Mouse (Mus musculus): ENCODE data around the gene Rom1. TPM values are rescaled to one million over a fixed set of nuclear protein-coding genes. Genes with fewer than 3 reads are reported as not detected.

Rom1 gene
- polyA plus RNA-seq, 1 experiment from 2014 or later, result 2.7 TPM

- Histone ChIP-seq H3K27me3 (replicated peaks) (no peaks in the 10 kb centered on the region), H3K27ac (peak within 1 kb of the TSS; percentile 92), H3K4me3 (replicated peaks) (peak within 1 kb of the TSS; percentile 71), H3K9me3 (no peaks in the 10 kb centered on the region), H3K4me1 (replicated peaks) (peaks cover 26% of the 10 kb centered on the region), H3K36me3 (peaks cover 9% of the 10 kb centered on the region; the same call in 1 of the 2 replicates), H3K4me2 (replicated peaks) (peak within 1 kb of the TSS; percentile 66), H3K9ac (peak within 1 kb of the TSS; percentile 91)
- WGBS, result 2% methylated on average over 54 of the region's 54 CpGs
- ATAC-seq, result peak; percentile 61
Observed at GRCm38 (mm10) chr19:8892829-8893766, 36.1 kb downstream of the Rom1 start, which contains the start of gene Ints5. TSS of gene Ints5 (plus strand) at chr19:8893005.

DNA sequence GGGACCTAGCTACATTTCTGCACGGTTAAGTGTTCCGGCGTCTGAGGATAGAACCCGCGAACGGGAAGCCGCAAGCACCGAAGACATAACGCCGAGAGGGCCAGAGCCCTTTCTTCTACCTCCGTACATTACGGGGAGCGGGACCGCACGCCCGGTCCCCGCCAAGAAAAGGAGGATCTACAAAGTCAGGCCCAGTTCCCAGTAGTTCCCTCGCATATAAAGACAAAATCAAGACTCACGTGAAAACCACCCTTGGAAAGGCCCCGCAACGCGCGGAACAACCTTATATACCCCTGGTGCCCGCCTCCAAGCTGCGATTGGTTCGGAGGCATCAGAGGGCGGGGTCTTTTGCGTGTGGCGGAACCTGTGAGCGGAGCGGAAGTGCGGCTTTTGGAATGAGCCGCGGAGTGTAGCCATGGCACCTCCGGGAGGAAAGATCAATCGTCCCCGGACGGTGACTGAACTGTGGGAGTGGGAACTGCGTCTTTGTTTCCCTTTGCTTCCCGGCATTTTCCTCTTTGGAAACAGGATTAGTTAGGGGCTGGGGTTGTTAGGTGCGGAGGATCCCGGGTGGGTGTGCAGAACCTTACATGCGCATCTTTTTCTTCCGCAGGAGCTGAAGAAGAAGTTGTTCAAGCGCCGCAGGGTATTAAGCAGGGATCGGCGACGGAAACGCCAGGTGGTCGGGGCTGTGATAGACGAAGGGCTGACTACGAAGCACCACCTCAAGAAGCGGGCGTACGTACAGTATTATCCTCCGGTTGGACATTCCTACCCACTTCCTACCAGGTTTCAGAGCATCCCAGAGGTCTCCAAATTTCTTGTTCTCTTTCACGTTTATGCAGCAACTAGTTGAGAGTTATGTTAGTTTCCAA, 40.4 kb downstream of the Rom1 start, which contains the start of the genes 1810009A15Rik and Gm49416:
Gene 1810009A15Rik (plus strand): TSS at position 343 of the 875 bp plus-strand sequence.
Gene Gm49416 (plus strand): TSS at position 416 of the 875 bp plus-strand sequence.
- WGBS, result under 1% methylated on average over 58 of the region's 58 CpGs
- H3K9me3 ChIP-seq, result no peaks in the 10 kb centered on the region
- ATAC-seq, result peak; percentile 95
- peak within 1 kb of the TSS; percentile 78 for H3K9ac ChIP-seq
- H3K27ac ChIP-seq, result peak within 1 kb of the TSS; percentile 84
- no peaks in the 10 kb centered on the region; the same call in 1 of the 2 replicates for H3K36me3 ChIP-seq
- H3K4me2 ChIP-seq (replicated peaks), result peak within 1 kb of the TSS; percentile 57
- peak within 1 kb of the TSS; percentile 69 for H3K4me3 ChIP-seq (replicated peaks)
- no peaks in the 10 kb centered on the region for H3K27me3 ChIP-seq (replicated peaks)
- peaks cover 12% of the 10 kb centered on the region for H3K4me1 ChIP-seq (replicated peaks)

DNA sequence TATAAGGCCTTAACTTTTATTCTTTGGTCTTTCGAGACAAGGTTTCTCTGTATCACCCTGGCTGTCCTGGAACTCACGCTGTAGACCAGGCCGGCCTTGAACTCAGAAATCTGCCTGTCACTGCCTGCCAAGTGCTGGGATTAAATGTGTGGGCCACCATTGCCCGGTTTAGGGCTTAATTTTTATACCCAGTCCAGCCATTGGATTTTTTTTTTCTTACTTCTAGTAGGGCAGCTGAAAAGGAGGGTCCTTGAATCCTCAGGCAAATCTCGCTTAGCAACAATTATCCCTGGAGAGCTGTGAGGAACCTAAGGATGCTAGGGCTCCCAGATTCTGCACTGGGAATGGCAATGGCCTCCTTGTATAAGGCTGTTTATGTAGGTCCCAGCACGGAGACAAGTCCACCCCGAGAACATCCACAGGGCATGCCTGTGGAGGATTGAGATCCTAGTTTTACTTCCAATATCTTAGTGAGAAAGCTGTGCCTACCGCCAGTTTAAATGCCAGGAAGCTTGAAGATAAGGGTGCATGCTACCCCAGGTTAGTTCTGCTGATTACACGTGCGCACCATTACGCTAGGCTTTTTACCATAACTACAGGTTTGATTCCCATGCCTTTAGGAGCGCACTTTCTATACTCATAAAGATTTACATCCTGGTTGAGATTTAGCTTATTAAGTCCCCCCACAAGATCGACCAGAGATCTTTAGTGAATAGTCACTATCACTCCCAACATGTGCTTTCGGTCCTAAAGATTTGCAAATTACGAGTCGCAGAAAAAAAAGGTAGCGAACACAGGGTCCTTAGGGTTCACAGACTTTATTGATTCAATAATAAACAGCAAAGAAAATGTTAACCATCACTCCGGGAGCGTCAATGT, 41.3 kb downstream of the Rom1 start:
- H3K27me3 ChIP-seq (replicated peaks), result no peaks in the 10 kb centered on the region
- peak overlapping the region; percentile 84 for H3K27ac ChIP-seq
- peak overlapping the region; percentile 57 for H3K4me2 ChIP-seq (replicated peaks)
- peaks cover 9% of the 10 kb centered on the region for H3K4me1 ChIP-seq (replicated peaks)
- no peaks in the 10 kb centered on the region; the same call in 1 of the 2 replicates for H3K36me3 ChIP-seq
- peak overlapping the region; percentile 69 for H3K4me3 ChIP-seq (replicated peaks)
- 15% methylated on average over 19 of the region's 19 CpGs for WGBS
- peak overlapping the region; percentile 78 for H3K9ac ChIP-seq
- no peak for ATAC-seq
- no peaks in the 10 kb centered on the region for H3K9me3 ChIP-seq

DNA sequence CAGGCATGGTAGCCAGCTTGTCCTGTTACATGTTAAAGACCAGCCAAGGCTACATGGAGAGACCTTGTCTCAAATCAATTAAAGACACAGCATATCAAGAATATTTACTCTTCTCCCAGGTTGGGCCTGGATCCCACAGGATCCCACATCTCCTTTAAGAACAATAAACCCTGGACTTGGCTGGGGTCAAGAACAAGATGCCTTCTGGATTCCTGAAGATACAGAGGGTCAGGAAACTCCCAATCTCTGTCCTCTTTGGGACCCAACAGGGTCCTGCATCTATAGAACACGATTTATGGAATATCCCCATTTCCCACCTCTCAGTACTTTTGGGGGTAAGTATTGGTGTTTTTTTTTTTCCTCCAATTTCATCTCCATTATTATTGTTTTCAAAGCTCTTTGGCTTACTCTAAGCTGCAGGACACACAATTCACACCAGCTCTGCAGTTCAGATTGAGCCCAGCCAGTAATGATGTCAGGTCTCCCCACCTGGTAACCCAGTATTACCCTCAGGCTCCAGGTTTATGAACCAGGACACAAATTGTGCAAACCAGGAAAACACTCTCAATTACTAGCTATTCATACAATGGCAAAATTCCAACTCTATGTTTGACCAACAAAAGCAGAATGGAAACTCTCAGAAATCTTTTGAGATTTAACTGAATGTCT, 42.1 kb downstream of the Rom1 start:
- Histone ChIP-seq H3K27me3 (replicated peaks) (no peaks in the 10 kb centered on the region), H3K9me3 (no peaks in the 10 kb centered on the region), H3K27ac (peak overlapping the region; percentile 84), H3K4me1 (replicated peaks) (peaks cover 9% of the 10 kb centered on the region), H3K4me2 (replicated peaks) (peak overlapping the region; percentile 57), H3K9ac (peak overlapping the region; percentile 78; the same call in 1 of the 2 replicates), H3K4me3 (replicated peaks) (no peak overlapping the region), H3K36me3 (no peaks in the 10 kb centered on the region; the same call in 1 of the 2 replicates)
- WGBS, result 35% methylated on average over 1 of the region's 1 CpGs
- ATAC-seq, result no peak

GRCm38 (mm10) chr19:8883616-8884015, 45.5 kb downstream of the Rom1 start, which contains the start of the genes Lbhd1 and Gm49403:
TSS of gene Lbhd1 (plus strand) at chr19:8883732.
TSS of gene Gm49403 (plus strand) at chr19:8883930.
- Histone ChIP-seq H3K4me1 (replicated peaks) (peaks cover 13% of the 10 kb centered on the region; the same call in 1 of the 2 replicates), H3K4me3 (replicated peaks) (no peak within 1 kb of the TSS), H3K27me3 (replicated peaks) (no peaks in the 10 kb centered on the region), H3K4me2 (replicated peaks) (no peak within 1 kb of the TSS), H3K36me3 (no peaks in the 10 kb centered on the region), H3K27ac (no peak within 1 kb of the TSS), H3K9ac (no peak within 1 kb of the TSS), H3K9me3 (no peaks in the 10 kb centered on the region)
- WGBS, result 75% methylated on average over 3 of the region's 3 CpGs
- ATAC-seq, result no peak

DNA sequence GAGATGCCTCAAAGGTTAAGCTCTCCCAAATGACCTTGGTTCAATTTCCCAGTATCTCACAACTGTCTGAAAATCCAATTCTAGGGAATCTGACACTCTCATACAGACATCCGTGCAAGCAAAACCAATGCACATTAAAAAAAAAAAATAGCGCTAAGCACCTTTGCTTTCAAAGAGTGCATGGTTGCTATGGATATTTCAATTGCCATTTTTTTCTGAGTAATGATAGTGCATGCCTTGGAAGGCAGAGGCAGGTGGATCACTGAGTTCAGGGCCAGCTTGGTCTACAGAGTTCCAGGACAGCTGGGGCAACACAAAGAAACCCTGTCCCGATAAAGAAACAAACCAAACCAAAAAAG, 48.1 kb downstream of the Rom1 start:
- 18% methylated on average over 3 of the region's 3 CpGs for WGBS
- ATAC-seq, result peak; percentile 10; the same call in 1 of the 2 replicates

GRCm38 (mm10) chr19:8880311-8881033, 48.7 kb downstream of the Rom1 start, which contains the start of gene Uqcc3:
TSS of gene Uqcc3 (minus strand) at chr19:8880923.
- ATAC-seq, result peak; percentile 99
- Histone ChIP-seq H3K4me1 (replicated peaks) (0 out of 2 replicates have a peak, but pooled peaks cover 8% of the 10 kb centered on the region), H3K9me3 (no peaks in the 10 kb centered on the region), H3K9ac (peak within 1 kb of the TSS; percentile 86), H3K4me3 (replicated peaks) (peak within 1 kb of the TSS; percentile 71), H3K36me3 (peaks cover under 1% of the 10 kb centered on the region), H3K27me3 (replicated peaks) (no peaks in the 10 kb centered on the region), H3K27ac (peak within 1 kb of the TSS; percentile 75), H3K4me2 (replicated peaks) (peak within 1 kb of the TSS; percentile 82)
- WGBS, result under 1% methylated on average over 42 of the region's 42 CpGs

More for the DNA sequence above, 48.1 kb downstream of the Rom1 start:
- Histone ChIP-seq H3K4me2 (replicated peaks) (peak overlapping the region; percentile 82), H3K4me3 (replicated peaks) (peak overlapping the region; percentile 71), H3K9me3 (no peaks in the 10 kb centered on the region), H3K27ac (no peak overlapping the region), H3K9ac (peak overlapping the region; percentile 86), H3K36me3 (no peaks in the 10 kb centered on the region), H3K4me1 (replicated peaks) (0 out of 2 replicates have a peak, but pooled peaks cover 8% of the 10 kb centered on the region), H3K27me3 (replicated peaks) (no peaks in the 10 kb centered on the region)

Other genes with a start within 250 kb of the Rom1 start
- gene Slc3a2, start 206.0 kb downstream of the Rom1 start, polyA plus RNA-seq (2015; fragmentation: Nextera tagmentation; extraction: Ambion mirVana), result 161 and 163 TPM in 2 replicates
- gene Wdr74, start 193.5 kb downstream of the Rom1 start, polyA plus RNA-seq (2015; fragmentation: Nextera tagmentation; extraction: Ambion mirVana), result 77.3 and 88.5 TPM in 2 replicates
- gene 1700092M07Rik, start 188.6 kb downstream of the Rom1 start, polyA plus RNA-seq (2015; fragmentation: Nextera tagmentation; extraction: Ambion mirVana), result 1.8 TPM in 2 replicates
- 119 and 121 TPM in 2 replicates for gene Stx5a, start 187.9 kb downstream of the Rom1 start, polyA plus RNA-seq (2015; fragmentation: Nextera tagmentation; extraction: Ambion mirVana)
- gene Nxf1, start 172.3 kb downstream of the Rom1 start, polyA plus RNA-seq (2015; fragmentation: Nextera tagmentation; extraction: Ambion mirVana), result 143 and 146 TPM in 2 replicates
- 164 and 177 TPM in 2 replicates for gene Tmem223, start 158.4 kb downstream of the Rom1 start, polyA plus RNA-seq (2015; fragmentation: Nextera tagmentation; extraction: Ambion mirVana)
- gene Tmem179b, start 154.9 kb downstream of the Rom1 start, polyA plus RNA-seq (2015; fragmentation: Nextera tagmentation; extraction: Ambion mirVana), result 90.4 and 102 TPM in 2 replicates
- gene Taf6l, start 142.9 kb downstream of the Rom1 start, polyA plus RNA-seq (2015; fragmentation: Nextera tagmentation; extraction: Ambion mirVana), result 25.2 and 26.9 TPM in 2 replicates
- gene Polr2g, start 130.8 kb downstream of the Rom1 start, polyA plus RNA-seq (2015; fragmentation: Nextera tagmentation; extraction: Ambion mirVana), result 137 and 147 TPM in 2 replicates
- gene Zbtb3, start 126.8 kb downstream of the Rom1 start, polyA plus RNA-seq (2015; fragmentation: Nextera tagmentation; extraction: Ambion mirVana), result 4.0 and 4.6 TPM in 2 replicates
- 48.2 and 49.3 TPM in 2 replicates for gene Ttc9c, start 110.0 kb downstream of the Rom1 start, polyA plus RNA-seq (2015; fragmentation: Nextera tagmentation; extraction: Ambion mirVana)
- gene Hnrnpul2, start 109.3 kb downstream of the Rom1 start, polyA plus RNA-seq (2015; fragmentation: Nextera tagmentation; extraction: Ambion mirVana), result 5.1 and 5.4 TPM in 2 replicates
- gene AC129217.1, start 99.6 kb downstream of the Rom1 start, polyA plus RNA-seq (2015; fragmentation: Nextera tagmentation; extraction: Ambion mirVana), result not detected in 2 replicates
- gene Bscl2, start 91.9 kb downstream of the Rom1 start, polyA plus RNA-seq (2015; fragmentation: Nextera tagmentation; extraction: Ambion mirVana), result 40.6 and 48.3 TPM in 2 replicates
- gene Gng3, start 90.2 kb downstream of the Rom1 start, polyA plus RNA-seq (2015; fragmentation: Nextera tagmentation; extraction: Ambion mirVana), result 16.0 and 17.3 TPM in 2 replicates
- gene Lrrn4cl, start 78.6 kb downstream of the Rom1 start, polyA plus RNA-seq (2015; fragmentation: Nextera tagmentation; extraction: Ambion mirVana), result 1.6 and 2.0 TPM in 2 replicates
- 163 and 167 TPM in 2 replicates for gene Ubxn1, start 57.9 kb downstream of the Rom1 start, polyA plus RNA-seq (2015; fragmentation: Nextera tagmentation; extraction: Ambion mirVana)
- 62.7 and 63.9 TPM in 2 replicates for gene Uqcc3, start 48.4 kb downstream of the Rom1 start, polyA plus RNA-seq (2015; fragmentation: Nextera tagmentation; extraction: Ambion mirVana)
- gene Lbhd1, start 45.6 kb downstream of the Rom1 start, polyA plus RNA-seq (2015; fragmentation: Nextera tagmentation; extraction: Ambion mirVana), result 72.5 and 95.3 TPM in 2 replicates
- gene Gm49403, start 45.4 kb downstream of the Rom1 start, polyA plus RNA-seq (2015; fragmentation: Nextera tagmentation; extraction: Ambion mirVana), result not detected in 2 replicates
- gene 1810009A15Rik, start 40.5 kb downstream of the Rom1 start, polyA plus RNA-seq (2015; fragmentation: Nextera tagmentation; extraction: Ambion mirVana), result 86.5 and 95.2 TPM in 2 replicates
- gene Gm49416, start 40.4 kb downstream of the Rom1 start, polyA plus RNA-seq (2015; fragmentation: Nextera tagmentation; extraction: Ambion mirVana), result not detected in 2 replicates
- 40.0 and 41.5 TPM in 2 replicates for gene Ints5, start 36.4 kb downstream of the Rom1 start, polyA plus RNA-seq (2015; fragmentation: Nextera tagmentation; extraction: Ambion mirVana)
- 92.6 and 93.3 TPM in 2 replicates for gene Ganab, start 31.3 kb downstream of the Rom1 start, polyA plus RNA-seq (2015; fragmentation: Nextera tagmentation; extraction: Ambion mirVana)
- 40.0 and 44.7 TPM in 2 replicates for gene B3gat3, start 9.0 kb downstream of the Rom1 start, polyA plus RNA-seq (2015; fragmentation: Nextera tagmentation; extraction: Ambion mirVana)
- gene Eml3, start 196 bp upstream of the Rom1 start, polyA plus RNA-seq (2015; fragmentation: Nextera tagmentation; extraction: Ambion mirVana), result 24.2 and 28.4 TPM in 2 replicates
- 130 and 139 TPM in 2 replicates for gene Mta2, start 12.5 kb upstream of the Rom1 start, polyA plus RNA-seq (2015; fragmentation: Nextera tagmentation; extraction: Ambion mirVana)
- gene Tut1, start 24.5 kb upstream of the Rom1 start, polyA plus RNA-seq (2015; fragmentation: Nextera tagmentation; extraction: Ambion mirVana), result 29.7 and 30.4 TPM in 2 replicates
- gene Eef1g, start 37.7 kb upstream of the Rom1 start, polyA plus RNA-seq (2015; fragmentation: Nextera tagmentation; extraction: Ambion mirVana), result 436 and 453 TPM in 2 replicates
- gene Ahnak, start 59.9 kb upstream of the Rom1 start, polyA plus RNA-seq (2015; fragmentation: Nextera tagmentation; extraction: Ambion mirVana), result 22.4 and 25.0 TPM in 2 replicates
- not detected in 2 replicates for gene Scgb1a1, start 158.6 kb upstream of the Rom1 start, polyA plus RNA-seq (2015; fragmentation: Nextera tagmentation; extraction: Ambion mirVana)
- gene Asrgl1, start 206.3 kb upstream of the Rom1 start, polyA plus RNA-seq (2015; fragmentation: Nextera tagmentation; extraction: Ambion mirVana), result 10.4 and 12.6 TPM in 2 replicates